Mouse (Mus musculus): Measurements from ENCODE around the gene Aco2. TPM values are rescaled to one million over a fixed set of nuclear protein-coding genes. Genes with fewer than 3 reads are reported as not detected.

Gene Aco2
- total and polyA plus RNA-seq, 3 experiments, result 1,810 to 2,215 (median 2,076) TPM

DNA sequence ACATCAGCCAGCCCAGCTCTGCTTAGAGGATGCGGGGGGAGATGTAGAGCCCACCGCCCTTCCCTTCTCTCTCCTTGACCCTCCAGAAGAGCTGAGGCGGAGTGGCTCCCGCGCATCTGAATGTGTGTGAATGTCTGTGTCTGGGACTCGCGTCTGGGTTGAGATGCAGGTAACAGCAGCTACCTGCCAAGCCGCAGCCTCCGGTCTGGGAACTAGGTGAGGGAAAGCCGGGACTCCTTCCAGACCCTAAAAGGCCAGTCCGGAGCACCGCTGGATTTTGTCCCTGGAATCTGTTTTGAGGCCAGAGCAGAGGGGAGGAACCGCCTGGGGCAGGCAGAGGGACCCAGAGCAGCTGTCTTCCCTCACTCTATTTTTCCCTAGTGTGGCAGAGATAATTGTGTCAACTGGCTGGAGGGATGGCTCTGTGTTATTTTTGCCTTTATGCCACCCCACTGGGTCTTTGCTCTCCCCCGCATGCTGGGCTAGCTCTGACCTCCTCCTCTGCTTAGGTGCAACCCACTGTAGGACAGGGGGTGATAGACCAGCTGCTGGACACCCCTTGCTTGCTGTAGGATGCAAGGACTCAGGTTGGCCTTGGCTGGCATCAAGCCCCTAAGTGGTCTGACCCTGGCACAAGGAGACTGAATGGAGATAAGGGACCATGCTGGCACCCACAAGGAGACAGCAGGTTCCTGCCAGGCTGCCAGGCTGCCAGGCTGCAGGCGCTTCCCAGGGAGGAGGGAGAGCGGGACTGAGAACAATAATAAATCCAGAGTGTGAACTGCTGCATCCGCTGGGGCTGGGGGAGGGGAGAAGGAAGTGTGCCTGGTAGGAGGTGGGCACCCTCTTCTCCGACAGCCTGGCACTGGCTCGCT lies 65.2 kb downstream of the Aco2 start:
- Histone ChIP-seq H3K27me3 (ENCODE audit: control insufficient read depth, insufficient read depth, low read length) (no peaks in the 10 kb centered on the region), H3K4me1 (ENCODE audit: control insufficient read depth, insufficient read depth, low read length) (peaks cover 6% of the 10 kb centered on the region), H3K36me3 (ENCODE audit: control insufficient read depth, insufficient read depth, low read length) (no peaks in the 10 kb centered on the region), H3K79me2 (replicated peaks; ENCODE audit: control insufficient read depth, insufficient read depth, low read length) (no peaks in the 10 kb centered on the region), H3K4me3 (peak overlapping the region; percentile 50), H3K9ac (ENCODE audit: low read depth, low read length) (peak overlapping the region; percentile 32), H3K27ac (peak overlapping the region; percentile 88)
- intact Hi-C loops (cut with DNase I), result no loop called here
- DNase-seq, result peak; percentile 67 to 79
- WGBS, result 6% methylated on average over 19 of the region's 19 CpGs
- TF ChIP-seq CTCF (IDR thresholded peaks at IDR 0.05) (no peak), EP300 (IDR thresholded peaks at IDR 0.05; ENCODE audit: insufficient read depth, low read depth, low read length) (peak; percentile 63; the same call in 1 of the 2 replicates), POLR2A (IDR thresholded peaks at IDR 0.05; ENCODE audit: insufficient read depth, low read depth, low read length) (0 out of 2 replicates have a peak, but pooled peaks have one; percentile 6)

DNA sequence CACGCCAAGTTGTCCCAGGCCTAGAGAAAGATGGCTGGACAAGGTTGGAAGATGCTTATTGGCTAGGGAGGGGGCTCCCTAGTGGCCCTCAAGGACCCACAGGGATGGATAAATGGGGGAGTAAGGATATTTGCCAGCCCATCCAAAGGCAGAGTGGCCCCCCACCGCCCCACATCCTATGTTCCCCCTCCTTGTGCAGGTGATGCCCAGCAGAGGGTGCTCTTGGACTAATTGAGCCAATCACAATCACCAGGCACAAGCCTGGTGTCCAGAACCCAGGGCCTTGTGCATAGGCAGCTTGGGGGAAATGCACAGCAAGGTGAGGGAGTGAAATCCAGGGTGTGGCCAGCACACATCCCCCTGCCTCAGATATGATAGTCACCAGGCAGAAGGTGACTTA lies 66.1 kb downstream of the Aco2 start:
- no peaks in the 10 kb centered on the region for H3K36me3 ChIP-seq (ENCODE audit: control insufficient read depth, insufficient read depth, low read length)
- TF ChIP-seq EP300 (IDR thresholded peaks at IDR 0.05; ENCODE audit: insufficient read depth, low read depth, low read length), result 0 out of 2 replicates have a peak, but pooled peaks have one; percentile 12
- TF ChIP-seq CTCF (IDR thresholded peaks at IDR 0.05), result peak; percentile 63
- TF ChIP-seq POLR2A (IDR thresholded peaks at IDR 0.05; ENCODE audit: insufficient read depth, low read depth, low read length), result no peak
- H3K9ac ChIP-seq (ENCODE audit: low read depth, low read length), result no peak overlapping the region
- H3K79me2 ChIP-seq (replicated peaks; ENCODE audit: control insufficient read depth, insufficient read depth, low read length), result no peaks in the 10 kb centered on the region
- intact Hi-C loops (cut with DNase I), result no loop called here
- H3K4me1 ChIP-seq (ENCODE audit: control insufficient read depth, insufficient read depth, low read length), result peaks cover 6% of the 10 kb centered on the region
- no peaks in the 10 kb centered on the region for H3K27me3 ChIP-seq (ENCODE audit: control insufficient read depth, insufficient read depth, low read length)
- 41% methylated on average over 2 of the region's 2 CpGs for WGBS
- H3K27ac ChIP-seq, result peak overlapping the region; percentile 53
- peak in 1 of 2 experiments; percentile 50 for DNase-seq
- H3K4me3 ChIP-seq, result no peak overlapping the region

DNA sequence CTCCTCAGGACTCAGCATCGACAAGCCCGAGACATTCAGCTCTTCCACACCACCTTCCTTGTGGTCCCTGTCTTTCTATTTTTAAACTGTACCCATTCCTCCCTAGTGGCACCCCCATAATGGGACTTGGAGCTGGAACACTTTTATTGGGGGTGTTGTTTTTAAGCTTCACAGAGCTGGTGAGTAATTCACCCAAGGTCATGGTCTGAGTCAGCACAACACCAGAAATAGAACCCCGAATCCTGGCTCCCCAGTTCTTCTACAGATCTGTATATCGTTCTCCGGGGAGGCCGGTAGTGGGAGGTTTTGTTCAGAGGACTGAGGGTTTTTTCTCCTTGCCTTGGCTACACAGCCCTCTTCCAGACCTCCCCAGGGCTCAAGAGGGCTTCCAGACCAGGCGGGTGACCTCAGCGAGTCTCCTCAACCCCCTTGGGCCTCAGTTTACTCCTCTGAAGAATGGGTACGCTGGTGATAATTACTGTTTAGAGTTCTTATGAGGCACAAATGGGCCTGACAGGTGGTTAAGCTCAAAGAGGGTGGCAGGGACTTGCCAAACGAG lies 67.1 kb downstream of the Aco2 start:
- intact Hi-C loops (cut with DNase I), result no loop called here
- 79% methylated on average over 10 of the region's 10 CpGs for WGBS
- DNase-seq, result no peak
- Histone ChIP-seq H3K4me3 (no peak overlapping the region), H3K9ac (ENCODE audit: low read depth, low read length) (no peak overlapping the region), H3K27ac (peak overlapping the region; percentile 33), H3K4me1 (ENCODE audit: control insufficient read depth, insufficient read depth, low read length) (peaks cover 6% of the 10 kb centered on the region), H3K27me3 (ENCODE audit: control insufficient read depth, insufficient read depth, low read length) (no peaks in the 10 kb centered on the region), H3K36me3 (ENCODE audit: control insufficient read depth, insufficient read depth, low read length) (no peaks in the 10 kb centered on the region), H3K79me2 (replicated peaks; ENCODE audit: control insufficient read depth, insufficient read depth, low read length) (no peaks in the 10 kb centered on the region)
- TF ChIP-seq EP300 (IDR thresholded peaks at IDR 0.05; ENCODE audit: insufficient read depth, low read depth, low read length), result no peak
- no peak for TF ChIP-seq CTCF (IDR thresholded peaks at IDR 0.05)
- no peak for TF ChIP-seq POLR2A (IDR thresholded peaks at IDR 0.05; ENCODE audit: insufficient read depth, low read depth, low read length)

DNA sequence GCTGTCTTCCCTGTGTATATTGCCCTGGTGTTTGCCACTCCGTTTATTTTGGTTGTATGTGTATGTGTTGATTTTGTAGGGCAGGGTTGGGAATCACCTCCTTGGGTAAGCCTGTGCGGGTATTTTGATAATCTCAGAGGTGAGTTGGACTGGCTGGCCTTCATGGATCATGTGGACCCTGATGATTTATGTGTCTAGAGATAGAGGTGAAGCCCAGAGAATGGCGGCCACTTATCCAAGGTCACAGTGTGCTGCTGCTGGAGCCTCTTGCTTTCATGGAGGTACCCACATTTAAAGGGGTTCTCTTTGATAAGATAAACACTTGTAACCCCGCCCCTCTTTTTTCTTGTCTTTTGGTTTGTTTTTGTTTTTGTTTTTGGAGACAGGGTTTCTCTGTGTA lies 67.7 kb downstream of the Aco2 start:
- intact Hi-C loops (cut with DNase I), result no loop called here
- WGBS, result 78% methylated on average over 4 of the region's 4 CpGs
- Histone ChIP-seq H3K27me3 (ENCODE audit: control insufficient read depth, insufficient read depth, low read length) (no peaks in the 10 kb centered on the region), H3K79me2 (replicated peaks; ENCODE audit: control insufficient read depth, insufficient read depth, low read length) (no peaks in the 10 kb centered on the region), H3K4me1 (ENCODE audit: control insufficient read depth, insufficient read depth, low read length) (peaks cover 6% of the 10 kb centered on the region), H3K4me3 (no peak overlapping the region), H3K9ac (ENCODE audit: low read depth, low read length) (no peak overlapping the region), H3K27ac (peak overlapping the region; percentile 33; the same call in 1 of the 2 replicates), H3K36me3 (ENCODE audit: control insufficient read depth, insufficient read depth, low read length) (no peaks in the 10 kb centered on the region)
- TF ChIP-seq CTCF (IDR thresholded peaks at IDR 0.05), result no peak
- no peak for TF ChIP-seq EP300 (IDR thresholded peaks at IDR 0.05; ENCODE audit: insufficient read depth, low read depth, low read length)
- TF ChIP-seq POLR2A (IDR thresholded peaks at IDR 0.05; ENCODE audit: insufficient read depth, low read depth, low read length), result no peak
- DNase-seq, result no peak

DNA sequence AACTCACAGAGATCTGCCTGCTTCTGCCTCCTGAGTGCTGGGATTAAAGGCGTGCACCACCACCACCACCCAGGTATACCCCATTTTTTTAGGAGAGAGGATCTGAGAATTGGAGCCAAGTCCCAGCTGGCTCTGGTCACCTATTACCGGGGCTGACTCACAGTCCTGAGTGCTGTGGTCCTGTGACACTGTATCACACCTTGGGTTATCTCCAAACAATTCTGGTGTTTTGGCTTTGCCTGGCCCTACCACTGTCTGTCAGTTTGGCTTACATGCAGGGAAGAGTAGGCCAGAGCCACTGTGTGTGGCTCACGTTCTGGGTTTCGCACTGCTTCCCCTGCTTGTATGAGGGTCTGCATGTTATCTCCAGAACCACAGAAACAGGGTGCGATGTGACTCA lies 68.1 kb downstream of the Aco2 start:
- no peak overlapping the region for H3K9ac ChIP-seq (ENCODE audit: low read depth, low read length)
- H3K27me3 ChIP-seq (ENCODE audit: control insufficient read depth, insufficient read depth, low read length), result no peaks in the 10 kb centered on the region
- no peak for DNase-seq
- H3K79me2 ChIP-seq (replicated peaks; ENCODE audit: control insufficient read depth, insufficient read depth, low read length), result no peaks in the 10 kb centered on the region
- TF ChIP-seq POLR2A (IDR thresholded peaks at IDR 0.05; ENCODE audit: insufficient read depth, low read depth, low read length), result no peak
- TF ChIP-seq CTCF (IDR thresholded peaks at IDR 0.05), result no peak
- 0 out of 2 replicates have a peak, but pooled peaks have one; percentile 11 for TF ChIP-seq EP300 (IDR thresholded peaks at IDR 0.05; ENCODE audit: insufficient read depth, low read depth, low read length)
- no peak overlapping the region for H3K27ac ChIP-seq
- intact Hi-C loops (cut with DNase I), result no loop called here
- no peak overlapping the region for H3K4me3 ChIP-seq
- peaks cover 6% of the 10 kb centered on the region for H3K4me1 ChIP-seq (ENCODE audit: control insufficient read depth, insufficient read depth, low read length)
- H3K36me3 ChIP-seq (ENCODE audit: control insufficient read depth, insufficient read depth, low read length), result no peaks in the 10 kb centered on the region
- 79% methylated on average over 5 of the region's 5 CpGs for WGBS

DNA sequence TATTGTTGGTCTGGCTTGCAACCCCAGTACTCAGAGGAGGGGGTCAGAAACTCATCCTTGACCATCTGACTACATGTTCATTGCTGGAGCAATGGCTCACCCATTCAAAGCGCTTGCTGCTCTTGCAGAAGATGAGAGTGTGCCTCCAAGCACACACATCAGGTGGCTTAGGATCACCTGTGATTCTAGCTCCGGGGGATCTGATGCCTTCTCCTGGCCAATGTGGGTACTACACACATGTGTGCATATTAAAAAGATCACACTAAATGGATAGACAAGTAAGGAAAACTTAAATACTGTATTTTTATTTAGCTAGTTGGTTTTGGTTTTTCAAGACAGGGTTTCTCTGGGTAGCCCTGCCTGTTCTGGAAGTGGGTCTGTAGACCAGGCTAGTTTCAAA lies 68.9 kb downstream of the Aco2 start:
- Histone ChIP-seq H3K79me2 (replicated peaks; ENCODE audit: control insufficient read depth, insufficient read depth, low read length) (no peaks in the 10 kb centered on the region), H3K9ac (ENCODE audit: low read depth, low read length) (no peak overlapping the region), H3K4me1 (ENCODE audit: control insufficient read depth, insufficient read depth, low read length) (peaks cover 6% of the 10 kb centered on the region), H3K27me3 (ENCODE audit: control insufficient read depth, insufficient read depth, low read length) (no peaks in the 10 kb centered on the region), H3K36me3 (ENCODE audit: control insufficient read depth, insufficient read depth, low read length) (no peaks in the 10 kb centered on the region), H3K27ac (no peak overlapping the region), H3K4me3 (no peak overlapping the region)
- WGBS, result 82% methylated on average over 2 of the region's 2 CpGs
- intact Hi-C loops (cut with DNase I), result no loop called here
- DNase-seq, result no peak
- peak; percentile 32 for TF ChIP-seq CTCF (IDR thresholded peaks at IDR 0.05)
- no peak for TF ChIP-seq POLR2A (IDR thresholded peaks at IDR 0.05; ENCODE audit: insufficient read depth, low read depth, low read length)
- TF ChIP-seq EP300 (IDR thresholded peaks at IDR 0.05; ENCODE audit: insufficient read depth, low read depth, low read length), result no peak

Data from heart, adult 2 months (tissue).